Mouse (Mus musculus): Measurements from ENCODE around the gene Aox4.

Gene Aox4

DNA sequence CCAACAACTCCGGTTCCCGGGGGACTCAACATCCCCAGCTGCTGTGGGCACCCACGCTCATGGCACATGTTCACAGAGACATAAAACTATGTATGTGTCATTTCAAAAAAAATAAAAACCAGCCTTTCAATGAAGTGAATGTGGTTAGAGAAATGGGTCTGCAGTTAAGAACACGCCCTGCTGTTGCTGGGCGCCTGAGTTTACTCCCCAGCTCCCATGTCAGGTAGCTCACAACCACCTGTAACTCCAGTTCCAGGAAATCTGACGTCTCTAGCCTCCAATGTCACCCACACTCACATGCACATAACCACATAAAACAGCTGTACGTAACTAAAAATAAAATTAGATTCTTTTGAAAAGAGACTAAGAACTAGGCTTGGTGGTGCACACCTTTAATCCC, 90.9 kb downstream of the Aox4 start:
- no peak for DNase-seq (ENCODE audit: low spot score in 2 of 2)

DNA sequence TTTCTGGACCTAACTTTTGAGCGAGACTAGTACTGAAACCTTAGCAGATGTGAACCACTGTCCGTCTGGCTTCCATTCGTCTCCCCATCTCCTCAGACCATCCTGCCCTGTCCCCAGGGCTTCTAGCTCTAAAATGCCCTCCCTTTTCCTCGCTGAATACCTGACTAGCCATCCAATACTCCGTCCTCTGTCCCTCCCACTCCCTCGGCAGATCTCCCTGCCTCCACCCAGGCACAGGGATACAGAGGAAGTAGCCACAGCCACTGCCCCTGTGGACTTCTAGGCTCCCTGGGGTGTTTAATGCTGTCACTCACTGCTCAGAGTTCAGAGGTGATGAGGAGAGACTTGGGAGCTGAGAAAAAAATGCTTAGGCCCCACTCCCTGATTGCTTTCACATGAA, 91.8 kb downstream of the Aox4 start:
- no peak for DNase-seq (ENCODE audit: low spot score in 2 of 2)

DNA sequence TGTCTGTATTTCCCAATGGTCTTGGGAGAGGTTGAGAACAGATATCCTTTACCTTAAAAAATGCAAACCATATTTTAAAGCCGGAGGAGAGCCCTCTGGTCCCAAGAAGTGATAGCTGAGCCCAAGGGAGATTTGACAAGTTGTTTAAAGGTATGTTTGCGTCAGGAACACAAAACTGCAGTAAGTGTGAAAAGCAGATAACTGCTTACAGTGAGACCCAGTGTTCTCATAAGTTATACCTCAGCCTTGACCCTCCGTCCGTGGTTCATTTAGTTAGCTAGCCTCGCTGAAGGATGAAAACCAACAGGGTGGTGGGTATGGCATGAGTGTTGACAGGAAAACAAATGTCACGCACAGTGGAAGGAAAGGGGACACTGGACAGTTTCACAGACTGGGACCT, 92.8 kb downstream of the Aox4 start:
- DNase-seq (ENCODE audit: low spot score in 2 of 2), result no peak

DNA sequence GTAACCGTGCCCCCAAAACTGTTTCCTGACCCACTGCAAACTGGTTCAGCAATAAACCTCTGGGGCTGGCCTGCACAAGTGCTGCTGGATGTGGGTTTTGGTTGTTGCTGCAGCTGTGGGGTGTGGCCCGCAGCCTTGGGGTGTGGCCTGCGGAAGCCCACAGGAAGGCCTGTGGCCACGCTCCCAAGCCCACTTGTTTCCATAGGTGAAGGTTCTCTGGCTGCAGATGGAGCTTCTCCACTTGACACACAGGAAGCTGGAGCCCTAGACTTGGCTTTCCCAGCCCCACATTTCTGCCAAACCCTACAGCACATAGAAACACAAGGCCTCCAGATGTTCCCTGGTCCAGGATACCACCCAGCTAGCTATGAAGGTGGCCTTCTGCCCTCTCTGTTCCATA, 93.5 kb downstream of the Aox4 start:
- DNase-seq (ENCODE audit: low spot score in 2 of 2), result no peak

DNA sequence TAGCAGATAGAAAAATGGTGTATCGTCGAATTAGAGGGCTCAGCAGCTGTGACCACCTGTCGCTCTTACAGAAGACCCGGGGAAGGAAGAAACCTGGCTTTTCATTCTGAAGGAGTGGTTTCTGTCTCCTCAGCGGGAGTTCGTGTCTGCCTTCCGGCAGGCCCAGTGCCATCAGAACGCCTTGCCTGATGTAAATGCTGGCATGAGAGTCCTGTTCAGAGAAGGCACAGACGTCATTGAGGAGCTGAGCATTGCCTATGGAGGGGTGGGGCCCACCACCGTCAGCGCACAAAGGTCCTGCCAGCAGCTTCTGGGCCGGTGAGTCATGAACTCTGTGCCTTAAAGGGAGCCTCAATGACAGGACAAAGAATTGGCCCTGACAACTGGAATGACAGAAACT, 94.1 kb downstream of the Aox4 start:
- no peak for DNase-seq (ENCODE audit: low spot score in 2 of 2)

DNA sequence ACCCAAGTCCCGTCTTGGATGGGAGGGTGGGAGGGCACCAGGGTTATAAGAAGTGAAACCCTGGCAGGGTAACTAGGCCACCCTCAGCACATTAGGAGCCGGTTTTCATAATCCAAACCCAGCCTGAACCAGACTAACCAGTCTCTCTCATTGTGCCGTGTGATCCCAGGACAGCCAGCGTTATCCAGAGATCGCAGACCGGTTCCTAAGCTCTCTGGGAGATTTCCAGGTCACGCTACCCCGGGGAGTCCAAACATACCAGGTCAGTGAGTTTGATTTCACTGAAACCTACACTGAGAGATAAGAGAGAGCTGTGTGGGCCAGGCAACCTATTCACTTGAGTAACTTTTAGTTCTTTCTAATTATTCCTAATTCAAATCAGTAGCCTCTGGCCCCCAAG, 97.0 kb downstream of the Aox4 start:
- peak; percentile 46 to 64 for DNase-seq (ENCODE audit: low spot score in 2 of 2)

DNA sequence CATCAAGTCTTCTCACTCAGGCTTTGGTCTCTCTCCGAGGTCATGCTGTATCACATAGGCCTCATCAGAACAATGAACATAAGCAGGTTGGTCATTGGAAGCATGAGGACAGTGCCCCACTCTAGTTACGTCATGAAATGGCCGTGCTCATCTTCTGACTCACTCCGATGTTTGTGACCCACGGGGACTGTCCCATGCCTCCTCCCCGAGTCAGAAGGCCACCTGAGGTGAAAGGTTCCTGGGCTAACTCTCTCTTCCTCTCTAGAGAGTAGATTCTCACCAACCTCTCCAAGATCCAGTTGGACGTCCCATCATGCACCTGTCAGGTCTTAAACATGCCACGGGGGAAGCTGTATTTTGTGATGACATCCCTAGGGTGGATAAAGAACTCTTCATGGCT, 98.4 kb downstream of the Aox4 start:
- no peak for DNase-seq (ENCODE audit: low spot score in 2 of 2)

DNA sequence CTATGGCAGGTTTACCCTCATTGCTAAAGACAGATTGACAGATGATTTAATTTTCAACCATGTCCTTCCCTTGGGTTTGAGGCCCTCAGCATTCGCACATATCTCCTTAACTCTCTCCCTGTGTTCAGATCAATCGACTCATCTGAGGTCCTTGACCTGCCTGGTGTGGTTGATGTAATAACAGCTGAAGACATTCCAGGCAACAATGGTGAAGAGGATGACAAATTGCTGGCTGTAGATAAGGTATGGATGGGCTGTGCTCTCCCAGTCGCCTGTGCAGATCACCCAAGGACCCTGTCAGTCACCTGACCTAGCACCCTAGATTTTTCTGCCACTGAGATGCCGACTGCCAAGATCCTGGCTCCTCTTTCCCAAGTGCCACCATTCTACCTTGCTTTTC, 99.7 kb downstream of the Aox4 start:
- DNase-seq (ENCODE audit: low spot score in 2 of 2), result no peak

DNA sequence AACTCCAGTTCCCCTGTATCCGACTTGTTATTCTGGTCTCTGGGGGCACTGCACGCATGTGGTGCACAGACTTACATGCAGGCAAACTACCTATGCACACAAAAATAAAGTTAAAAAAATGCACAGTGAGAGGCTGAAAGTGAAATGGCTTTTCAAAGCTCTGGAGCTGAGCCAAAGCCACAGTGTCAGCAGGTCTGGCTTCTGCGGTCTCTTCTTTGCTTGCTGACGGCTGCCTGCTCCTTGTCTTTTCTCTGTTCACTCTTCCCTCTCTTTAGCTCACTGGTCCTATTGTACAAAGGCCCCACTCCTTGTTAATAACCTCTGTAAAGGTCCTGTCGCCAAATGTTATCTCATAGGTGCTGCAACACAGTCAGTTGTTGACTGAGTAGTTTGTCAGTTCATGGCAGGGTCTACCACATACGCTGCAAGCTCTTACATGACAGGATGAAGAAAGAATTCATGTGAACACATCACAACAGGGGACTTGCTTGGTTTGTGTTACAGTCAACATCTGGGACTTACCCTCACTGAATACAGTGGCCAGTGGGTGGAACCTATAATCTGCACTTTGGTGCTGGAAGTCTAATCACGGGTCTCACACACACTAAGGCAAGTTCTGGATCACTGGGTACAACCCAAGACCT, 101.1 kb downstream of the Aox4 start:
- DNase-seq (ENCODE audit: low spot score in 2 of 2), result no peak

DNA sequence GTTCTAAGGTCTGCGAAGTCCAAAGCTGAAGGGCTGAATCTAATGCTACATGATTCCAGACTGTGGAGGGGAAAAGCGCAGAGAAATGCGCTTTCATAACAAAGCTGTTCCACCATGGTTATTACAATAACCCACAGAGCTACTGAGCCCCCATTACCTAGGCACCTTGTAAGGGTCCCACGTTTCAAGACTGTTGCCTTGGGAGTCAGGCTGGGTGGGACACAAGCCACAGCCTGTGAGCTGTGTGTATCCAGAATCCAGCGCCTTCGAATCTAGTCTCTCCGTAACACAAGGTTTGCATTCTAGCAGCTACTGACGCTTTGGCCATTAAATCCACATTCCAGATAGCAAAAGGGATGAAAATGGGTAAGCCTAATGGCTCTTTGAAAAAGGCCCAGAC, 103.0 kb downstream of the Aox4 start:
- DNase-seq (ENCODE audit: low spot score in 2 of 2), result no peak

DNA sequence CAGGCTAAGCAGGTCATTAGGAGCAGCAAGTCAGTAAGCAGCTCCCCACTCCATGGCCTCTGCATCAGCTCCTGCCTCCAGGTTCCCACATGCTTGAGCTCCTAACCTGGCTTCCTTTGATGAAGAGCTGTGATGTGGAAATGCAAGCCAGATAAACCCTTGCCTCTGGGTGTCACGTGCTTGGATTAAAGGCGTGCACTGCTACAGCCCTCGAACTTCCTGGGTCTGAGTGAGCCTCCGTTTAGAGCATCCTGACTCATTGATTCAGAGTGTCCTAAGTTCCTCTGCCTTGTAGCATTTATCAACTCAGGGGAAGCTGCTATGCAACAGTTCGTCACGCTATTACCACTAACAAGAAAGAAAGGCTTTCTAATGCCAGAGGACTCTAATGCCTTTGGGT, 105.3 kb downstream of the Aox4 start:
- no peak for DNase-seq (ENCODE audit: low spot score in 2 of 2)
